20 mouse cellular contexts compared by ENCODE assay signal in the genomic region with DNA sequence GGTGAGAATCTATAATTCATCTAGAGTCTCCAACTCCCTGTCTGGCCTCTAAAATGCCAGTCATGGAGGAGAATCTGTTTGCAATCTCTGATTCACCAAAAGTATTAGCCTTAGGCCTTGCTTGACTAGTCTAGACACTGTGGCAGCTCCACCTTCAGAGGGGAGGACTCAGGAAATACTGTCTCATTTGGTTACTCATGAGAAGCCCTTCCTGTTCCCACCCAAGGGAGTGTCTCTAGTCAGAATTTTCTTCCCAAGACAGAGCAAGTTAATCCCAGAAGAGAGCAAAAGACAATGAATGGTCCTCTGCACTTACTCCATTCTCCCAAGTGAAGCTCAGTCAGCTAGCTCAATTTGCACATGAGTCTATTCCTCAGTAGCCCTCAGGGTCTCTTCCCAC.
A peak's percentile ranks its signal among the peaks of the same experiment; 100 is the strongest.
DNase-seq lines count a peak whose midpoint lies in the region; ATAC-seq lines count a peak whose summit lies in the region.
"Had no signal": no experiment of that assay in that cellular context is flagged by ENCODE, and none has a peak within 500 bp of the region (broad histone marks: within the 10 kb centered on the region; RNA-seq: fewer than 3 reads in every experiment).

No protein-coding gene starts in this region.

- H3K4me2 ChIP-seq in kidney, embryonic 16.5 days (replicated peaks; ENCODE audit: low read depth, low read length), result no peak overlapping the region
- H3K4me2 ChIP-seq: embryonic facial prominence, embryonic 12.5 days; forebrain, embryonic 12.5 days; heart, embryonic 12.5 days; hindbrain, embryonic 14.5 days; intestine, embryonic 15.5 days had no signal

- no peak overlapping the region for H3K9ac ChIP-seq in kidney, embryonic 16.5 days (replicated peaks; ENCODE audit: low read length)
- H3K9ac ChIP-seq: embryonic facial prominence, embryonic 12.5 days; forebrain, embryonic 12.5 days; heart, embryonic 12.5 days; hindbrain, embryonic 14.5 days; intestine, embryonic 15.5 days had no signal

- no peaks in the 10 kb centered on the region for H3K36me3 ChIP-seq in kidney, embryonic 16.5 days (ENCODE audit: insufficient read depth, low read length)
- H3K36me3 ChIP-seq: embryonic facial prominence, embryonic 12.5 days; forebrain, embryonic 12.5 days; G1E; heart, embryonic 12.5 days; hindbrain, embryonic 10.5 days; intestine, embryonic 15.5 days had no signal

- no peak for DNase-seq in kidney, postnatal 14 days
- DNase-seq in ES-CJ7 (ENCODE audit: low read depth, low spot score) (peak; percentile 92), WW6 (ENCODE audit: low read depth, low spot score) (peak; percentile 42)
- no peak for DNase-seq in urinary bladder, postnatal 14 days (ENCODE audit: low spot score)
- DNase-seq in adrenal gland, postnatal 25 days, result no peak
- no peak for DNase-seq in cerebellum, adult 18-20 months
- DNase-seq: adrenal gland, adult 2 months; adrenal gland, postnatal 36 days; cerebellum, adult 9-10 months; cerebellum, postnatal 25 days; gastrocnemius, postnatal 25 days had no signal

- H3K4me1 ChIP-seq in kidney, embryonic 16.5 days (ENCODE audit: insufficient read depth, low read length), result peaks cover under 1% of the 10 kb centered on the region; the same call in 1 of the 2 replicates
- H3K4me1 ChIP-seq: forebrain, embryonic 12.5 days; intestine, embryonic 15.5 days had no signal

- H3K27ac ChIP-seq in kidney, embryonic 16.5 days (ENCODE audit: low read length), result no peak overlapping the region
- H3K27ac ChIP-seq: embryonic facial prominence, embryonic 12.5 days; forebrain, embryonic 12.5 days; hindbrain, embryonic 10.5 days; hindbrain, embryonic 14.5 days; intestine, embryonic 15.5 days had no signal

- no peaks in the 10 kb centered on the region for H3K27me3 ChIP-seq in kidney, embryonic 16.5 days (ENCODE audit: insufficient read depth, low read length)
- H3K27me3 ChIP-seq: embryonic facial prominence, embryonic 12.5 days; forebrain, embryonic 12.5 days; heart, embryonic 12.5 days; intestine, embryonic 15.5 days had no signal

- no peak overlapping the region for H3K4me3 ChIP-seq in kidney, embryonic 16.5 days (ENCODE audit: low read length)
- H3K4me3 ChIP-seq: embryonic facial prominence, embryonic 12.5 days; forebrain, embryonic 12.5 days; heart, embryonic 12.5 days; hindbrain, embryonic 10.5 days; intestine, embryonic 15.5 days had no signal

- ATAC-seq in kidney, embryonic 16.5 days (ENCODE audit: low FRiP score, low TSS enrichment), result 0 out of 2 replicates have a peak, but pooled peaks have one; percentile 15
- ATAC-seq: forebrain, embryonic 16.5 days; intestine, embryonic 15.5 days had no signal

- no peaks in the 10 kb centered on the region for H3K9me3 ChIP-seq in kidney, embryonic 16.5 days (ENCODE audit: low read length)
- H3K9me3 ChIP-seq: embryonic facial prominence, embryonic 12.5 days; forebrain, embryonic 12.5 days; heart, embryonic 12.5 days; hindbrain, embryonic 10.5 days; intestine, embryonic 15.5 days had no signal

Comparison
In these comparisons a context has a peak if more than half of its experiments do, and no peak if none do; other contexts are left out.
1. DNase-seq: peak in ES-CJ7 (single experiment) and WW6 (single experiment); none in kidney, postnatal 14 days (single experiment), urinary bladder, postnatal 14 days (single experiment), adrenal gland, postnatal 25 days (single experiment) and cerebellum, adult 18-20 months (0 of 2).